Mouse (Mus musculus): ENCODE measurements around the gene Pcif1. TPM values are rescaled to one million over a fixed set of nuclear protein-coding genes. Genes with fewer than 3 reads are reported as not detected.
"Not testable (repeated sequence)": the region's sequence is repeated elsewhere in the genome, so short reads cannot be mapped to it uniquely, and the experiment has no call there.

Pcif1 gene
- total RNA-seq (2021) = 10 to 100 TPM; 45.0 to 50.9 TPM
- long read RNA-seq, full-length matches to known transcripts = 51 of 62 reads
- long read RNA-seq, partial matches to known transcripts = 3 of 62 reads
- long read RNA-seq, other reads (novel, unspliced or antisense) = 8 of 62 reads

DNA sequence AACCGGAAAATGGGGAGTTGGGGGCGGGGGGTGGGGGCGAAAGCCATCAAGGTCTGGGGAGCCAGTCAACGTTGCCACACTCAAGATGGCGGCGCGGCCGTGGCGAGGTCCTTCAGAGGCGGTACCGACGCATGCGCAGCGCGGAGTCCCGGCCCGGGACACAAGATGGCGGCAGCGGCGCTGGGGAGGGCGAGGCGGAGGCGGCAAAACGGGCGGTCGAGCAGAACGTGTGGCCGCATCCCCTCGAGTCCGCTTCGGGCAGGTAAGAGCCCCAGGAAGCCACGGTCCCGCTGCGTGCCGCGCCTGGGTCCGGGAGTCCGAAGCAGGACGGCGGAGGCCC is at the start of gene Pcif1:
Pcif1 (plus strand) TSS at position 77 of the 340 bp plus-strand sequence.
- peak; percentile 96 for DNase-seq (ENCODE audit: low spot score in 2 of 2)

- no peak for DNase-seq (ENCODE audit: low spot score in 2 of 2)
These were observed 48.1 kb upstream of the Pcif1 start for GRCm38 (mm10) chr2:164831029-164831428.

DNA sequence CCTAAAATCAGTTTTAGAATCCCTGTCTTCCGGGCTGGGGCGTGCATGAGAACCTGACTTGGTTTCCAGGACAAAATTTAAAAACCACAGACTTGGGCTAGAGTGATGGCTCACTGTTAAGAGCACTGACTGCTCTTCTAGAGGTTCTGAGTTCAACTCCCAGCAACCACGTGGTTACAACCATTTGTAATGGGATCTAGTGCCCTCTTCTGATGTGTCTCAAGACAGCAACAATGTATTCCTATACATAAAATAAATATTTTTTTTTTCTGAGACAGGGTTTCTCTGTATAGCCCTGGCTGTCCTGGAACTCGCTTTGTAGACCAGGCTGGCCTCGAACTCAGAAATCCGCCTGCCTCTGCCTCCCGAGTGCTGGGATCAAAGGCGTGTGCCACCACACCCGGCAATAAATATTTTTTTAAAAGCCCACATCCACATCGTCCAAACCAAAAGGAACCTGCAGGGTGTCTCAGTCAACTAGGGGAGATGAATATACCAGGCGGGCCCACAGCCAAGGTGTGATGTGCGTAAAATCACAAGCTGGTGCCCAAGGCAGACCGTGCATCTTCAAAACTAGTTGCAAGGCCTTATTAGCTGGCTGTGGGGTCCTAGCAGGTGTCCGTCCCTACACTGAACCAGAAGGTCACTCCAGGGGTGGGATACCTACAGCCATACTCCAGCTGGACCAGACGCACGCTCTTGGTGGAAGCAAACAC is 46.9 kb upstream of the Pcif1 start:
- no peak for DNase-seq (ENCODE audit: low spot score in 2 of 2)

- peak; percentile 79 to 87 for DNase-seq (ENCODE audit: low spot score in 2 of 2)
These were observed 46.3 kb upstream of the Pcif1 start, which contains the start of gene Ctsa for GRCm38 (mm10) chr2:164832748-164833301. Gene Ctsa, plus strand, starts transcription at chr2:164832873.

GRCm38 (mm10) chr2:164833314-164833959 is 45.7 kb upstream of the Pcif1 start, which contains the start of gene Neurl2:
Gene Neurl2, minus strand, starts transcription at chr2:164833456.
- peak; percentile 93 to 94 for DNase-seq (ENCODE audit: low spot score in 2 of 2)

- no peak for DNase-seq (ENCODE audit: low spot score in 2 of 2)
These were observed 44.6 kb upstream of the Pcif1 start for GRCm38 (mm10) chr2:164834531-164834930.

DNA sequence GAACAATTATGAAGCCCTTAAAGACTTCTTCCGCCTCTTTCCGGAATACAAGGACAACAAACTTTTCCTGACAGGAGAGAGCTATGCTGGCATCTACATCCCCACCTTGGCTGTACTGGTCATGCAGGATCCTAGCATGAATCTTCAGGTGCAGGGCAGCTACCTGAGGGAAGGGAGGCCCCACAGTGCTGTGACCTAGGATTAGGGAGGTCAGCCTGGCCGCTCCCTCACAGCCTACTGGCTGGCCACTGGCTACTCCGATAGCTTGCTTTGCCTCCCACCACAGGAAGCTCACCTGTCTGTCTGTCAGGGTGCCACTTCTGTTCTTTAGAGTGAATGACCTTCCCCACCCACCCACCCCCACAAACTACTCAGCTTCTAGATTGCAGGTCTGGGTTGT is 43.9 kb upstream of the Pcif1 start:
- DNase-seq (ENCODE audit: low spot score in 2 of 2) = no peak

DNA sequence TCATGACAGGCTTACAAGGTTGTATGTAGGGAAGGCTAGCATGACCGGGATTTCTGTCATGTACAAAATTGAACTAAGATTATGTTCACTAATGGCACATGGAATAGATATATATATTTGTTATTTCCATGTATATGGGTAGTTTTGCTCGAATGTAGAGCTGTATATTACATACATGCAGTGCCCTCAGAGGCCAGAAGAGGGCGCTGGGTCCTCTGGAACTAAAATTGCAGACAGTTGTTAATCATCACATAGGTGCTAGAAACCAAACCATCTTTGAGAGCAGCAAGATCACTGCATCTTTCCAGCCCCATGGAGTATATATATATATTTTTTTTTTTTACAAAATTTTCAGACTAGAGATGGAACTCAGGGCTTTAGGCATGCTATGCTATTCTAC is 33.3 kb upstream of the Pcif1 start:
- no peak for DNase-seq (ENCODE audit: low spot score in 2 of 2)

DNA sequence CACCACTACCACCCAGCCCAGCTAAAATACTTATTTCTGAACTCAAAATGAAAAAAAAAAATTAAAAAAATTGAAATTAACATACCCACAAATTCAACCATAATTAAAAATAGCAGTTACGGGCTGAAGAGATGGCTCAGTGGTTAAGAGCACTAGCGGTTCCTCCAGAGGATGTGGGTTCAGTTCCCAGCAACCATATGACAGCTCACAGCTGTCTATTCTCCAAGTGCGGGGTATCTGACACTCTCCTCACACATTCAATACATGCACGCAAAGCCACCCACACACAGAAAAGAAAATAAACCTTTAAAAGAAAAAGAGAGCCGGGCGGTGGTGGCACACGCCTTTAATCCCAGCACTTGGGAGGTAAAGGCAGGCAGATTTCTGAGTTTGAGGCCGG is 29.0 kb upstream of the Pcif1 start:
- DNase-seq (ENCODE audit: low spot score in 2 of 2) = no peak

GRCm38 (mm10) chr2:164855572-164855971 is 23.5 kb upstream of the Pcif1 start:
- not testable (repeated sequence) for DNase-seq (ENCODE audit: low spot score in 2 of 2)

GRCm38 (mm10) chr2:164856309-164857100 is 22.6 kb upstream of the Pcif1 start:
- no peak for DNase-seq (ENCODE audit: low spot score in 2 of 2)

DNA sequence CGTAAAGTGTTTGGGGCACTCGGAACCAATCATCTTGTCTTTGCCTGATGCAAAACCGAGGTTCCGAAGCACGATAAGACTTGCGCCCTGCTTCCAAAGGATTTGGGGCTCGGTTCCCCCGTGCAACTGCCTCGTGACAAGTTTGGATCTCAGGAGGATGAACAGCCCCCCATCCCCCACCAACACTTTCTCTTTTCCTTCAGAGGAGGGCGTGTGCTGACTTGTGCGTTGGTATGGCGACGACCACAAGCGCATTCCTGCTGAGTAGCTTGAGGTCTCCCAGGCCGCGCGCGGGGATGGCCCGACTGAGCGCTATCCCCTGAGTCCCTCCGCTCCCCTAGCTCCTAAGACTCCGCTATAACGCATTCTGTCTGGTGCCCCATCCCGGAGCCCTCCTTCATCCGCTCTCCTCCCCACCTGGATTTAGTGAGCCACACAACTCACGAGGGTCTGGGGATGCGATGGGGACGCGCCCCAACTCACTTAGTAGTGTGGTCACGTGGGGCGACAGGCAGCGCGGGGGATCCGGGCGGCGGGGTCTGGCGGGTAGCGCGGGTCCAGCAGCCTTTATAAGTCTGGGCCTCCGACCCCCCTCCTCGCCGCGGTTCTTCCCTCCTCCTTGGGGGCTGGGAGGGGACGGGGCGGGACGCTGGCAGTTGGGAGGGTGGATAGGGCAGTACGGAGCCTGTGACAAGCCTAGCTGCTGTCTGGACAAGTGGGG is 21.8 kb upstream of the Pcif1 start, which contains the start of gene Pltp:
Pltp (minus strand) TSS at position 611 of the 721 bp plus-strand sequence.
- peak; percentile 44 to 46 for DNase-seq (ENCODE audit: low spot score in 2 of 2)

DNA sequence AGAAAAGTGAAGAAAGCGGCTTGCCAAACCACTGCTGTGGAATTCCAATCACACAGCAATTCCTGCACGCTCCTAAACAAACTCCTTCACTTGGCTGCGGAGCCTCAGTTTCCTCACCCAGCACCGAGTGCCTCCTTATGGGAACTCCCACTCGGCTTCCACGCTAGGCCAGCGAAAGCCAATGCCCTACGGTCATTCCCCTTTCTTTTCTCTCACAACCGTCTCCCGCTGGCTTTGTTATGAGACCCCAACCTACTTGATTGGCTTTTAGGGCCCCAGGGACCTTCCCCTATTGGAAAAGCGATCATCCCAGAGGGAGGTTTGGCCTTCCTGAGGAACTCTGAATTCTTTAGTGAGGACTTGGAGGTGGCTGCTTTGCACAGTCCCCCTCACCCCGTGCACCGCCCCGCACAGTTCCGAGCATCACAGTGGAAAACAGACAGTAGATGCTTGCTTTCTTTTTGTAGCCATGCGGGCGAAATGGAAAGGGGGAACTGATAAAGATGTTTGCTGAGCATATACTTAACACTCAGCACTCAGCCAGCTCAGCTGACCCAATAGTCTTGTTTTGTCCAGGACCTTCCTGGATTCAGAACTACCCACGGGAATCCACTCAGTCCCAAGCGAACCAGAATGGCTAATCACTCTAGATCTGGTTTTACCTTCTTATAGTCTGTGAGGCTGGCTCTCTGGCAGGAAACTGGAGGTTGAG is 21.1 kb upstream of the Pcif1 start:
- DNase-seq (ENCODE audit: low spot score in 2 of 2) = no peak

DNA sequence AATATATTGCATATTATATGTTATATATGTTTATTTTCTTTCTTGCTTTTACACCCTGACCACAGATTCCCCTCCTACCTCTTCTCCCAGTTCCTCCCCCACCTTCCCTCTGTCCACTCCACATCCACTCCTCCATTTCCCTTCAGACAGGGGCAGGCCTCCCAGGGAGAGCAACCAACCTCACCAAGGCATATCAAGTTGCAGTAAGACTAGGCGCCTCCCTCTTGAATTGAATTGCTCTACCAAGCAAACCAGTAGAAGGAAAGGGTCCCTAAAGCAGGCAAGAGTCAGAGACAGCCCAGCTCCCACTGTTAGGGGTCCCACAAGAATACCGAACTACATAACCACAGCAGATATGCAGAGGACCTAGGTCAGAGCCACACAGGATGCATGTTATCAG is 19.9 kb upstream of the Pcif1 start:
- DNase-seq (ENCODE audit: low spot score in 2 of 2) = no peak

- no peak for DNase-seq (ENCODE audit: low spot score in 2 of 2)
These were observed 19.3 kb upstream of the Pcif1 start for GRCm38 (mm10) chr2:164859640-164860432.

- DNase-seq (ENCODE audit: low spot score in 2 of 2) = no peak
These were observed 18.0 kb upstream of the Pcif1 start for GRCm38 (mm10) chr2:164861094-164861493.

DNA sequence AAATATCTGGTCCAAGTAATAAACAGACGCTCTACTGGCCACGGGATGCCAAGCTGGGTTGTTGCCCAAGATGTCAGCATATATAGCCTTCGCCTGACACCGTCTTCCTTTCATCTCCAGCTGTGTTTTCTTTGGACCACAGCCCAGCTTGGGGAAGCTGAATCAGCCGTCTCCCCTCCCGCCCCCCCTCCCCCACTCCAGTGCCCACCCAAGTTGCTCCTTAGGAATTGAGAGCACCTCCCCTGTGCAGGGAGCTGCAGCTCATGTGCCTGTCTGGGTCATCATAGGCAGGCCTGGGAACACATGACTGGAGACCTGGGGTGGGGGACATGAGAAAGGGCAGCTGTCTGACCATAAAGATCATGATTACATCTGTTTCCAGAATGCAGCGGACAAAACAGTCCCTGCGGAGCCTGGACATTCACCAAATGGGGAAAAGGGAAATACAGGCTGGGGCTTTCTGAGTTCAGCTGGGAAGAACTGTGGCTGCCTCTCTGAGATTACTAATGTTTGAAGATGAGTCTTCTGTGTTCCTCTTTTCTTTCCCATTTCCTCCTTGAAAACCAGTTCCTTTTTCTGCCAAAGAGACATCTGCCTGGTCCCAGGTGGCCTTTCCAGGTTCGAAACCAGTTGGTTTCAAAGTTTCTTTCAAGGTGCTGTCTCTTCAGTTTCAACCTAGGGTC is 16.8 kb upstream of the Pcif1 start:
- no peak for DNase-seq (ENCODE audit: low spot score in 2 of 2)

DNA sequence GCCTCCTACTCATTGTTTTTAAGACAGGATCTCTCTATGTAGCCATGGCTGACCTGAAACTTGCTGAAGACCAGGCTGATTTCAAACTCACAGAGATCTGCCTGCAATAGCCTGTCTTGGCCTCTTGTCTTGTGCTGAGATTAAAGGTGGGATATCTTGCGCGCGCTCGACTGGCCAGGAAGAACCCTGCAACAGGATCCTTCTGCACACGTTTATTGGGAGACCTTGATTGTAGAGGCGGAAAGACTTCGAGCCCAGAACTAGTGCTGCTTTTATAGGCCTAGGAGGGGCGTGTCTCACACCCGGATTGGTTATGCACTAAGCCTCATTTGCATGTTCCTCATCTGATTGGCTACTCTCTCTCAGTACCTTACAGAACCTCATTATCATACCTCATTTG is 15.7 kb upstream of the Pcif1 start:
- DNase-seq (ENCODE audit: low spot score in 2 of 2) = not testable (repeated sequence)

GRCm38 (mm10) chr2:164864593-164864992 is 14.5 kb upstream of the Pcif1 start:
- DNase-seq (ENCODE audit: low spot score in 2 of 2) = no peak
